Mouse (Mus musculus) limb, embryonic 14.5 days (tissue): ENCODE results near the gene Vamp4. TPM values are rescaled to one million over a fixed set of nuclear protein-coding genes. Genes with fewer than 3 reads are reported as not detected.

Experiments used
- ATAC-seq: fragments of 200-750 bp; cut with Nextera tagmentation; 2 replicates; pipeline ENCODE4 v1.8.0; 2017; ENCODE audit warnings: low read depth, moderate number of reproducible peaks, moderate TSS enrichment; ENCODE audit not compliant: low FRiP score
- DNase-seq: peaks from one replicate; pipeline ENCODE4 v3.0.0-alpha.2; 2015; ENCODE audit warnings: low spot score
- H3K27ac ChIP-seq: fragments of 300-500 bp; sonication (generic); replicated peaks from 2 replicates; pipeline ENCODE4 v1.5.1; 2014; ENCODE audit warnings: low read depth, mild to moderate bottlenecking, low read length, moderate library complexity, mixed read lengths
- H3K27me3 ChIP-seq: fragments of 300-500 bp; sonication (generic); 2 replicates; pipeline ENCODE4 v1.6.1; 2014; ENCODE audit warnings: low read length, mixed read lengths; ENCODE audit not compliant: control insufficient read depth, insufficient read depth
- H3K36me3 ChIP-seq: fragments of 300-500 bp; sonication (generic); 2 replicates; pipeline ENCODE4 v1.6.1; 2014; ENCODE audit warnings: mild to moderate bottlenecking, low read length, moderate library complexity, mixed read lengths; ENCODE audit not compliant: control insufficient read depth, insufficient read depth
- H3K4me1 ChIP-seq: fragments of 300-500 bp; sonication (generic); 2 replicates; pipeline ENCODE4 v1.6.1; 2014; ENCODE audit warnings: antibody characterized with exemption, low read length, mixed read lengths; ENCODE audit not compliant: control insufficient read depth, insufficient read depth
- H3K4me2 ChIP-seq: fragments of 300-500 bp; sonication (generic); replicated peaks from 2 replicates; pipeline ENCODE4 v1.6.1; 2014; ENCODE audit warnings: low read depth, mild to moderate bottlenecking, low read length, moderate library complexity; ENCODE audit not compliant: severe bottlenecking
- H3K4me3 ChIP-seq: fragments of 300-500 bp; sonication (generic); replicated peaks from 2 replicates; pipeline ENCODE4 v1.5.1; 2014; ENCODE audit warnings: low read length
- H3K9ac ChIP-seq: fragments of 300-500 bp; sonication (generic); 2 replicates; pipeline ENCODE4 v1.6.1; 2014; ENCODE audit warnings: mild to moderate bottlenecking, low read depth, low read length, moderate library complexity; ENCODE audit not compliant: severe bottlenecking
- H3K9me3 ChIP-seq: fragments of 300-500 bp; sonication (generic); 2 replicates; pipeline ENCODE4 v1.6.1; 2016; ENCODE audit warnings: low read length; ENCODE audit not compliant: control insufficient read depth
- POLR2A ChIP-seq: fragments of 200-500 bp; IDR thresholded peaks from 2 replicates; pipeline ENCODE4 v1.8.0; 2012; ENCODE audit warnings: inconsistent platforms, mild to moderate bottlenecking, moderate library complexity, borderline replicate concordance; ENCODE audit not compliant: insufficient read depth, insufficient read length; ENCODE audit errors: extremely low read depth
- WGBS: fragments of 180-500 bp; shearing (Covaris S2); extraction: QIAGEN DNeasy Blood & Tissue Kit; methylation state at CpG from one replicate; pipeline ENCODE4 v1.1.7; 2014; 5-methylcytosine and 5-hydroxymethylcytosine counted together
- polyA plus RNA-seq, 2 experiments: library from polyadenylated mRNA; depleted of rRNA in 1 of 2; stranded (reverse) in 1 of 2; unstranded in 1 of 2; fragments of >200 nt; fragmentation: Nextera tagmentation in 1 of 2; extraction: Ambion mirVana in 1 of 2; gene quantifications; 2 replicates each; pipeline versions ENCODE4 v1.2.1 to v1.2.3; 2012 to 2014

Vamp4 gene
- polyA plus RNA-seq, 2 experiments = 47.0 to 68.9 TPM

GRCm38 (mm10) chr1:162601288-162601687 lies 31.0 kb downstream of the Vamp4 start:
- H3K27ac ChIP-seq = no peak overlapping the region
- no peak for ATAC-seq
- no peaks in the 10 kb centered on the region for H3K27me3 ChIP-seq
- no peak overlapping the region for H3K4me2 ChIP-seq
- H3K4me1 ChIP-seq = no peaks in the 10 kb centered on the region
- peaks cover 16% of the 10 kb centered on the region for H3K36me3 ChIP-seq
- H3K4me3 ChIP-seq = no peak overlapping the region
- 88% methylated on average over 4 of the region's 4 CpGs for WGBS
- H3K9me3 ChIP-seq = no peaks in the 10 kb centered on the region
- no peak overlapping the region for H3K9ac ChIP-seq
- DNase-seq = no peak
- no peak for TF ChIP-seq POLR2A

GRCm38 (mm10) chr1:162608127-162608526 lies 37.8 kb downstream of the Vamp4 start:
- Histone ChIP-seq H3K36me3 (no peaks in the 10 kb centered on the region), H3K4me2 (no peak overlapping the region), H3K9ac (no peak overlapping the region), H3K27ac (no peak overlapping the region), H3K4me3 (no peak overlapping the region), H3K9me3 (no peaks in the 10 kb centered on the region), H3K27me3 (no peaks in the 10 kb centered on the region), H3K4me1 (no peaks in the 10 kb centered on the region)
- DNase-seq = no peak
- WGBS = 26% methylated on average over 1 of the region's 1 CpGs
- no peak for TF ChIP-seq POLR2A
- ATAC-seq = no peak

GRCm38 (mm10) chr1:162609633-162610250 lies 39.4 kb downstream of the Vamp4 start:
- Histone ChIP-seq H3K4me1 (no peaks in the 10 kb centered on the region), H3K4me2 (no peak overlapping the region), H3K4me3 (no peak overlapping the region), H3K27me3 (no peaks in the 10 kb centered on the region), H3K9me3 (no peaks in the 10 kb centered on the region), H3K9ac (no peak overlapping the region), H3K27ac (no peak overlapping the region), H3K36me3 (no peaks in the 10 kb centered on the region)
- no peak for DNase-seq
- 40% methylated on average over 9 of the region's 9 CpGs for WGBS
- TF ChIP-seq POLR2A = no peak
- no peak for ATAC-seq

- H3K4me1 ChIP-seq = no peaks in the 10 kb centered on the region
- no peaks in the 10 kb centered on the region for H3K36me3 ChIP-seq
- ATAC-seq = no peak
- H3K4me3 ChIP-seq = no peak overlapping the region
- no peak overlapping the region for H3K9ac ChIP-seq
- H3K4me2 ChIP-seq = no peak overlapping the region
- H3K27me3 ChIP-seq = no peaks in the 10 kb centered on the region
- WGBS = 82% methylated on average over 4 of the region's 4 CpGs
- no peak overlapping the region for H3K27ac ChIP-seq
- no peak for TF ChIP-seq POLR2A
- no peak for DNase-seq
- H3K9me3 ChIP-seq = no peaks in the 10 kb centered on the region
Observed at GRCm38 (mm10) chr1:162611191-162611590, 40.9 kb downstream of the Vamp4 start.

- H3K27ac ChIP-seq = no peak overlapping the region
- ATAC-seq (no peak), DNase-seq (no peak)
- H3K27me3 ChIP-seq = no peaks in the 10 kb centered on the region
- no peaks in the 10 kb centered on the region for H3K36me3 ChIP-seq
- H3K4me1 ChIP-seq = no peaks in the 10 kb centered on the region
- H3K4me2 ChIP-seq = no peak overlapping the region
- 85% methylated on average over 1 of the region's 1 CpGs for WGBS
- TF ChIP-seq POLR2A = no peak
- H3K4me3 ChIP-seq = no peak overlapping the region
- no peaks in the 10 kb centered on the region for H3K9me3 ChIP-seq
- H3K9ac ChIP-seq = no peak overlapping the region
Observed at GRCm38 (mm10) chr1:162615511-162615910, 45.2 kb downstream of the Vamp4 start.

- Histone ChIP-seq H3K27ac (no peak overlapping the region), H3K27me3 (no peaks in the 10 kb centered on the region), H3K9ac (no peak overlapping the region), H3K4me3 (no peak overlapping the region), H3K36me3 (no peaks in the 10 kb centered on the region), H3K4me2 (no peak overlapping the region), H3K4me1 (no peaks in the 10 kb centered on the region), H3K9me3 (no peaks in the 10 kb centered on the region)
- no peak for DNase-seq
- 64% methylated on average over 4 of the region's 4 CpGs for WGBS
- TF ChIP-seq POLR2A = no peak
- no peak for ATAC-seq
Observed at GRCm38 (mm10) chr1:162620487-162620886, 50.2 kb downstream of the Vamp4 start.
